Mouse (Mus musculus): Measurements from ENCODE around the gene Casp6. TPM values are rescaled to one million over a fixed set of nuclear protein-coding genes. Genes with fewer than 3 reads are reported as not detected.

The Casp6 gene
- polyA plus RNA-seq (2012; ENCODE audit: low replicate concordance): 4.1 and 9.3 TPM in 2 replicates

DNA sequence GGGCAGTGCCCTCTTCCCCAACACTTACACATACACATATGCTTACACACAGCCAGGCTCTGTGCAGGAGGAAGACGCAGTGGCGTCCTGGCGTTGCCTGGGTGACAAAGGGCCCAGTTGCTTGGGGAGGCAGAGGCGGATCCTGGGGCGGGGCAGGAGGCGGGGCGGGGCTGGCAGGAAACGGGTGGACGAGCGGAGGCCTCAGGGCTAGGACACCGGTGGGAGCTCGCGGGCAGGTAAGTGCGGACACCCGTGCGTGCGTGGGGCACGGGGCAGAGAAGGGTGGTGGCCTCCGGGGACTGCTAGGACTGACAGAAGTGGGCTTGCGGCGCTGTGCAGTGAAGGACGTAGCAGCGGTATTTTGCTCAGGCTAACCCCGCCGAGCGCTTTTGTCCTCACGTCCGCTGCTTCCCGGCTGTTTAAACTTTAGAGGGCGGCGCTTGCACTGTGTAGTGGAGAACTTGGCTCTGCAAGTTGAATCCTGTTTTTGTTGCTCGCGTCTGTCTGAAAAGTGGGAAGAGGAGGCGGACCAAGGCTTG is at the start of gene Casp6:
TSS of gene Casp6 (plus strand) at position 155 of the 539 bp plus-strand sequence.

DNA sequence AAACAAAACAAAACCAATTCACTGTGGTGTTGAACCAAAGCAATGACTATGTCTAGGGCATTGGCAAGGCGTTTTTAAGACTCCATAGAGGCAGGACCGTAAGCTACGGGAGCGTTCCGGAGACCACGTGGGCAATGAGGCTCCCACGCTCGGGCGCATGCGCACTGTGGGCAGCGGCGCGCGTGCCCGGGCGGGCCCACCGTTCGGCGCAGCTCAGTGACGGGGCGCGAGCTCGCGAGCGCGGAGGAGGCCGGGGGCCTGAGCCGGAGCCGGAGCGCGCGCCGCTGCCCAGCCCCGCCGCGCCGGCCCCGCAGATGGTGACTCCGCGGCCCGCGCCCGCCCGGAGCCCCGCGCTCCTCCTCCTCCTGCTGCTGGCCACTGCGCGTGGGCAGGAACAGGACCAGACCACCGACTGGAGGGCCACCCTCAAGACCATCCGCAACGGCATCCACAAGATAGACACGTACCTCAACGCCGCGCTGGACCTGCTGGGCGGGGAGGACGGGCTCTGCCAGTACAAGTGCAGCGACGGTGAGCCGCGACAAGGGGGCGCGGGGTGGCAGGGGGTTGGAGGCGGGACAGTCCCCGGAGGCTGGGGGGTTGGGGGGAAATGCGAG is 22.7 kb upstream of the Casp6 start, which contains the start of gene Pla2g12a:
TSS of gene Pla2g12a (plus strand) at position 202 of the 617 bp plus-strand sequence.

Other genes with a start within 250 kb of the Casp6 start
- gene Egf, start 146.1 kb upstream of the Casp6 start, polyA plus RNA-seq (2012; ENCODE audit: low replicate concordance): 0.66 and 2.0 TPM in 2 replicates
- gene Lrit3, start 97.4 kb upstream of the Casp6 start, polyA plus RNA-seq (2012; ENCODE audit: low replicate concordance): not detected in 2 replicates
- not detected in 2 replicates for gene Rrh, start 78.8 kb upstream of the Casp6 start, polyA plus RNA-seq (2012; ENCODE audit: low replicate concordance)
- gene Gar1, start 70.0 kb upstream of the Casp6 start, polyA plus RNA-seq (2012; ENCODE audit: low replicate concordance): 57.5 and 110 TPM in 2 replicates
- not detected in 2 replicates for gene Cfi, start 65.5 kb upstream of the Casp6 start, polyA plus RNA-seq (2012; ENCODE audit: low replicate concordance)
- 129 and 245 TPM in 2 replicates for gene Pla2g12a, start 22.8 kb upstream of the Casp6 start, polyA plus RNA-seq (2012; ENCODE audit: low replicate concordance)
- 5.4 and 6.5 TPM in 2 replicates for gene Mcub, start 68.8 kb downstream of the Casp6 start, polyA plus RNA-seq (2012; ENCODE audit: low replicate concordance)
- gene Sec24b, start 160.1 kb downstream of the Casp6 start, polyA plus RNA-seq (2012; ENCODE audit: low replicate concordance): 35.2 and 105 TPM in 2 replicates
- 0.05 TPM in 1 of 2 replicates, not detected in the other for gene Col25a1, start 230.1 kb downstream of the Casp6 start, polyA plus RNA-seq (2012; ENCODE audit: low replicate concordance)